Mouse (Mus musculus) ES-E14 (cell line): ENCODE measurements at regions not wholly inside any gene's neighbourhood (a gene's known extent, or its start where the extent isn't known, plus 50 kb on each side); places are given as distances from the start of the nearest gene placed in this dataset.

Experiments used
- DNase-seq: peaks from one replicate; pipeline ENCODE4 v3.0.0-alpha.2; 2013; ENCODE audit warnings: low read depth, low spot score
- H3K27ac ChIP-seq: 2 replicates; pipeline ENCODE4 v1.5.1; 2012; ENCODE audit warnings: low read depth, mild to moderate bottlenecking, low read length, moderate library complexity, mixed read lengths; ENCODE audit not compliant: poor library complexity, insufficient read depth, severe bottlenecking
- H3K36me3 ChIP-seq: 2 replicates; pipeline ENCODE4 v1.6.1; 2012; ENCODE audit warnings: mild to moderate bottlenecking, low read length, moderate library complexity, mixed read lengths; ENCODE audit not compliant: control insufficient read depth, poor library complexity, insufficient read depth, severe bottlenecking
- H3K4me1 ChIP-seq, 2 experiments: fragments of 150-350 bp in 1 of 2; sonication (generic) in 1 of 2; 2 replicates each; pipeline ENCODE4 v1.6.1; 2012; ENCODE audit warnings: low read length in 2 of 2, mild to moderate bottlenecking in 1 of 2, mixed read lengths in 1 of 2; ENCODE audit not compliant: control insufficient read depth in 2 of 2, insufficient read depth in 2 of 2, poor library complexity in 1 of 2
- H3K4me3 ChIP-seq, 2 experiments: fragments of 150-350 bp in 1 of 2; sonication (generic) in 1 of 2; 2 replicates each; pipeline ENCODE4 v1.5.1; 2012; ENCODE audit warnings: low read length in 2 of 2, low read depth in 1 of 2, mild to moderate bottlenecking in 1 of 2, mixed read lengths in 1 of 2; ENCODE audit not compliant: insufficient read depth in 1 of 2, poor library complexity in 1 of 2, severe bottlenecking in 1 of 2
- H3K9ac ChIP-seq: 2 replicates; pipeline ENCODE4 v1.6.1; 2012; ENCODE audit warnings: low read depth, mild to moderate bottlenecking, low read length, mixed read lengths; ENCODE audit not compliant: poor library complexity, insufficient read depth, severe bottlenecking
- H3K9me3 ChIP-seq: fragments of 150-350 bp; sonication (generic); 2 replicates; pipeline ENCODE4 v1.6.1; 2012; ENCODE audit warnings: low read depth, mild to moderate bottlenecking, low read length; ENCODE audit not compliant: control insufficient read depth, insufficient read depth
- CHD2 ChIP-seq: IDR thresholded peaks from 2 replicates; pipeline ENCODE4 v1.6.1; 2014; ENCODE audit warnings: mild to moderate bottlenecking, low read depth, low read length, inconsistent platforms
- HCFC1 ChIP-seq: IDR thresholded peaks from 2 replicates; pipeline ENCODE4 v1.6.1; 2012; ENCODE audit warnings: low read length, inconsistent platforms, borderline replicate concordance; ENCODE audit not compliant: insufficient read depth
- MAFK ChIP-seq: IDR thresholded peaks from 2 replicates; pipeline ENCODE4 v1.6.1; 2014; ENCODE audit warnings: mild to moderate bottlenecking, low read depth, low read length, inconsistent platforms; ENCODE audit not compliant: insufficient read depth
- ZC3H11A ChIP-seq: IDR thresholded peaks from 2 replicates; pipeline ENCODE4 v1.6.1; 2012; ENCODE audit warnings: low read depth, mild to moderate bottlenecking, inconsistent platforms, low read length, borderline replicate concordance
- ZNF384 ChIP-seq: IDR thresholded peaks from 2 replicates; pipeline ENCODE4 v1.6.1; 2012; ENCODE audit warnings: low read depth, low read length, inconsistent platforms
- in situ Hi-C, 2 experiments: fragments of 600-800 bp; cut with MboI; formaldehyde crosslinking; loops; one replicate each; pipeline ENCODE4 v1.15.1; 2025; ENCODE audit warnings: low sequenced_read_pairs in 2 of 2, inconsistent platforms in 1 of 2; ENCODE audit not compliant: unreplicated experiment in 2 of 2

DNA sequence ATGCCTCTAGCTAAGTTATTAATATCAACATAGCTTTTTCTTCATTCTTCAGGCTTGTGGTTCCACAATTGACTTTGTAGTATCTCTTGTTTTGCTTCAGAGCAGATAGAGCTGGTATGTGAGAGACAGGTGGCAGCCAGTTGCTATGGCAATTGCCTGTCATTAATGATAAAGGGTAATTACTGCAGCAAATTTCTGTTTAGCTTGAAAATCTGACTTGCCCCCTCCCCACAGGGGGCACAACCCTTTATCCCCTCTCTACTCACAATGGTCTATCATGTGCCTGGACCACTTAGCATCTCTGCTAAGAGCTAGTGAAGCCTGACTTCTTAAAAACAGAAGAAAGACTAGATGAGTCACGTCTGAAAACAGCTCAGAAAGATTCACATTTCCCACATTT, 157.1 kb upstream of the G2e3 start:
- H3K27ac ChIP-seq: no peak overlapping the region
- H3K4me1 ChIP-seq: no peaks in the 10 kb centered on the region
- no peaks in the 10 kb centered on the region for H3K9me3 ChIP-seq
- in situ Hi-C loops: no loop called here
- no peak overlapping the region for H3K4me3 ChIP-seq
- no peak for TF ChIP-seq ZC3H11A
- no peak for TF ChIP-seq HCFC1
- no peak for TF ChIP-seq ZNF384
- no peak for TF ChIP-seq MAFK
- no peak for TF ChIP-seq CHD2
- no peak for DNase-seq
- no peaks in the 10 kb centered on the region for H3K36me3 ChIP-seq
- no peak overlapping the region for H3K9ac ChIP-seq

DNA sequence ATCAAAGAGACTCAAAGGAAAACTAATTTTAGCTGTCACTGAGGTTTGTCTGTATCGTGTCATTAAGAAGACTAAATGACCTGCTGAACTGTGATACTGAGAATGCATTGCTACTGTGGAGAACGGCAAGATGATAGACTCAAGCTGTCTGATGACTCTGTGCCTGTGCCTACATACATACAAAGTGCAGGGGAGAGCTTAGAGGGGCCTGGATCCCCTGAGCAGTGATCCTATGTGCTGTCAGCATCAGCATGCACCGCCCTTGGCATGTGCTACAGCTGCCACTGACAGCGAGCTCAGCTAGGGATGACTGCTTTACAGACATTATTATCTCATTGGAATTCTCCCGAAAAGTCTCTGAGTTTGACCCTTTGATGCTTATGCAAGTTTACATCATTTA, 157.7 kb upstream of the G2e3 start:
- no peak for TF ChIP-seq MAFK
- no peak overlapping the region for H3K4me3 ChIP-seq
- in situ Hi-C loops: no loop called here

DNA sequence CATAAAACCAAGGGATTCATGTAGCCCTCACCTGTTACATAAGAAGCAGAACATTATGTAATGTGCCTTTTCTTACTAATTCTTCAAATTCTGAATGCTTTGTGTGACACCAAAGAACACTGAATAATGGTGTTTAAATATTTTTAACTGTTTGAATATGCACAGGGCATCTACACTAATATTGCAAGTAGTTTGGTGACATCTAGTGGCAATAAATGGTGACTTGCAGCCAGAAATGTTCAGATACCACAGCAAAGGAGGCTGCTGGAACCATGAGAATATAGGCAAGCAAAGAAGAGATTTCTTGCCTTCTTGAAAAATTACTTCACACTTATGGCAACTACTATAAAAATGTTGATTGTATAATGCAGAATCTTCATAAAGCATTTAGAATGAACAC, 159.6 kb upstream of the G2e3 start:
- Histone ChIP-seq H3K27ac (no peak overlapping the region), H3K36me3 (no peaks in the 10 kb centered on the region), H3K9me3 (no peaks in the 10 kb centered on the region), H3K4me3 (no peak overlapping the region), H3K4me1 (no peaks in the 10 kb centered on the region), H3K9ac (no peak overlapping the region)
- in situ Hi-C loops: no loop called here
- TF ChIP-seq ZNF384 (no peak), MAFK (no peak), ZC3H11A (peak; percentile 30; the same call in 1 of the 2 replicates), HCFC1 (no peak), CHD2 (no peak)
- DNase-seq: peak; percentile 15

More for the DNA sequence above, 157.7 kb upstream of the G2e3 start:
- Histone ChIP-seq H3K9me3 (no peaks in the 10 kb centered on the region), H3K27ac (no peak overlapping the region), H3K36me3 (no peaks in the 10 kb centered on the region), H3K9ac (no peak overlapping the region), H3K4me1 (no peaks in the 10 kb centered on the region)
- no peak for DNase-seq

DNA sequence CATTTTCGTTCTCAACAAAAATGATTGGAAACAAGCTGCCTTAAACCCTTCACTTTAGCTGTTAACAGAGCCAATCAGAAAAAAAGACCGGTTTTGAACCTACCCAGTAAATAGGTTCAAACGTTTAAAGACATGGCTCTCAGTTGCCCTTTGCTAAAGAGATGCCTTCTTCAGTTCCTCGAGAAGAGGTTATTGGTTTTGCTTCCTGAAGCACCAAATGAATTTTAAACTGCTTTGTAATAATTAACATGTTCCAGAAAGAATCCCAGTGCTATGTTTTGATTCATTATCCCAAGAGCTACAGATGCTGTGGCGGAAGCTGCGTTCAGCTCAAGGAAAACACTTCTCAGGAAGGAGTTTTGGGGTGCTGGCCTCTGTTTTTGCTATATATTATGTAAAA, 160.1 kb upstream of the G2e3 start:
- no peaks in the 10 kb centered on the region for H3K36me3 ChIP-seq
- H3K9ac ChIP-seq: no peak overlapping the region
- DNase-seq: no peak
- in situ Hi-C loops: no loop called here
- no peaks in the 10 kb centered on the region for H3K4me1 ChIP-seq
- H3K9me3 ChIP-seq: no peaks in the 10 kb centered on the region
- H3K4me3 ChIP-seq: no peak overlapping the region
- H3K27ac ChIP-seq: no peak overlapping the region
- TF ChIP-seq ZNF384 (no peak), MAFK (no peak), HCFC1 (no peak), ZC3H11A (no peak), CHD2 (no peak)

DNA sequence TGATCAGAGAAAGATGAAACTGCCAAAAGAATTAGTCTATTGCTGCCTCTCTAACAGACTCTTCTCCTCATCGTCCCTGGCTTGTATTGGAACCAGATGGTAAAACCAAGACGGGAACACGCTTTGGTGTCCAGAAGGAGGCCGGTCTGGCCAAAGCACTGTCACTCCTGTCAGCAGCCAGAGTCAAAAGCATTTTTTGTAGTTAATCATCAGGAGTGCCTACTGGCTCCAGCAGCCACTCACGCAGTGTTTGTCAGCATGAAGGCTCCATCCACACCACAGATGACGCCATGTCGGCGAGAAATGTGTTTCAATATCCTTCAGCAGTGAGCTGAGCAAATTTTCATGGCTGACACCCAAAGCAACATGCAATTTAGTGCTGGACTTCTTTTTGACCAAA, 162.1 kb upstream of the G2e3 start:
- H3K4me3 ChIP-seq: no peak overlapping the region
- H3K9me3 ChIP-seq: no peaks in the 10 kb centered on the region
- no peaks in the 10 kb centered on the region for H3K36me3 ChIP-seq
- no peaks in the 10 kb centered on the region for H3K4me1 ChIP-seq
- H3K27ac ChIP-seq: no peak overlapping the region
- TF ChIP-seq ZNF384 (no peak), HCFC1 (no peak), MAFK (no peak), CHD2 (no peak), ZC3H11A (no peak)
- H3K9ac ChIP-seq: no peak overlapping the region
- in situ Hi-C loops: no loop called here
- no peak for DNase-seq
